17 mouse cellular contexts compared by ENCODE assay signal in genomic region chr9:63926377-63926776, GRCm38 (mm10).
DNase-seq lines count a peak whose midpoint lies in the region; ATAC-seq and TF ChIP-seq lines count a peak whose summit lies in the region.
"Had no signal": no experiment of that assay in that cellular context is flagged by ENCODE, and none has a peak within 500 bp of the region (broad histone marks: within the 10 kb centered on the region; RNA-seq: fewer than 3 reads in every experiment).

No protein-coding gene starts in this region.

- H3K4me3 ChIP-seq in heart, embryonic 11.5 days (ENCODE audit: low read depth, low read length) = no peak overlapping the region
- H3K4me3 ChIP-seq in lung, embryonic 15.5 days = no peak overlapping the region
- no peak overlapping the region for H3K4me3 ChIP-seq in lung, adult 2 months (replicated peaks; ENCODE audit: extremely low read depth, low read depth, low read length)
- H3K4me3 ChIP-seq in heart, embryonic 15.5 days = no peak overlapping the region
- H3K4me3 ChIP-seq: erythroblast, embryonic 14.5 days; hindbrain, embryonic 13.5 days; limb, embryonic 12.5 days; midbrain, embryonic 12.5 days had no signal

- no peak for ATAC-seq in heart, embryonic 11.5 days (replicated peaks; ENCODE audit: insufficient number of reproducible peaks, low FRiP score, low TSS enrichment)
- ATAC-seq in lung, embryonic 15.5 days (ENCODE audit: borderline replicate concordance, extremely low read depth, low FRiP score, low TSS enrichment) = no peak
- no peak for ATAC-seq in heart, embryonic 15.5 days (replicated peaks; ENCODE audit: insufficient number of reproducible peaks, insufficient read depth, low FRiP score, low read depth)
- ATAC-seq in granulocyte monocyte progenitor cell, adult 5-6 weeks (replicated peaks; ENCODE audit: poor library complexity, severe bottlenecking) = no peak
- ATAC-seq in frontal cortex, adult (ENCODE audit: low TSS enrichment) = no peak
- ATAC-seq: liver, postnatal 0 days had no signal

- H3K4me2 ChIP-seq in heart, embryonic 11.5 days = no peak overlapping the region
- H3K4me2 ChIP-seq in lung, embryonic 15.5 days = no peak overlapping the region
- no peak overlapping the region for H3K4me2 ChIP-seq in heart, embryonic 15.5 days
- H3K4me2 ChIP-seq: hindbrain, embryonic 13.5 days; midbrain, embryonic 12.5 days had no signal

- no peaks in the 10 kb centered on the region for H3K9me3 ChIP-seq in heart, embryonic 11.5 days (replicated peaks; ENCODE audit: control insufficient read depth, low read length)
- H3K9me3 ChIP-seq in lung, embryonic 15.5 days = no peaks in the 10 kb centered on the region
- H3K9me3 ChIP-seq in heart, embryonic 15.5 days (replicated peaks) = no peaks in the 10 kb centered on the region
- H3K9me3 ChIP-seq: G1E; hindbrain, embryonic 13.5 days; limb, embryonic 12.5 days; midbrain, embryonic 12.5 days had no signal

- no peak for TF ChIP-seq CTCF in lung, adult 2 months (IDR thresholded peaks at IDR 0.05; ENCODE audit: insufficient read depth, low read length)

- peak overlapping the region; percentile 95 for H3K27ac ChIP-seq in heart, embryonic 11.5 days (ENCODE audit: low read depth, low read length)
- peak overlapping the region; percentile 3; the same call in 1 of the 2 replicates for H3K27ac ChIP-seq in lung, embryonic 15.5 days
- peak overlapping the region; percentile 88 for H3K27ac ChIP-seq in heart, embryonic 15.5 days
- H3K27ac ChIP-seq: hindbrain, embryonic 13.5 days; midbrain, embryonic 12.5 days had no signal

- no peaks in the 10 kb centered on the region for H3K36me3 ChIP-seq in heart, embryonic 11.5 days (ENCODE audit: control insufficient read depth, insufficient read depth, low read length)
- H3K36me3 ChIP-seq in lung, embryonic 15.5 days = no peaks in the 10 kb centered on the region
- no peaks in the 10 kb centered on the region for H3K36me3 ChIP-seq in heart, embryonic 15.5 days
- H3K36me3 ChIP-seq: G1E; hindbrain, embryonic 13.5 days; limb, embryonic 12.5 days; midbrain, embryonic 12.5 days had no signal

- H3K4me1 ChIP-seq in heart, embryonic 11.5 days (ENCODE audit: control insufficient read depth, insufficient read depth, low read length) = peaks cover 58% of the 10 kb centered on the region
- peaks cover 50% of the 10 kb centered on the region for H3K4me1 ChIP-seq in lung, embryonic 15.5 days
- H3K4me1 ChIP-seq in lung, adult 2 months (ENCODE audit: control insufficient read depth, insufficient read depth, low read length) = peaks cover 11% of the 10 kb centered on the region
- H3K4me1 ChIP-seq in heart, embryonic 15.5 days (replicated peaks) = peaks cover 62% of the 10 kb centered on the region

- no peaks in the 10 kb centered on the region for H3K27me3 ChIP-seq in heart, embryonic 11.5 days (ENCODE audit: control insufficient read depth, insufficient read depth, low read length)
- no peaks in the 10 kb centered on the region; the same call in 1 of the 2 replicates for H3K27me3 ChIP-seq in lung, embryonic 15.5 days
- no peaks in the 10 kb centered on the region for H3K27me3 ChIP-seq in heart, embryonic 15.5 days

- no peak for TF ChIP-seq POLR2A in lung, adult 2 months (IDR thresholded peaks at IDR 0.05; ENCODE audit: borderline replicate concordance, extremely low read depth, low read depth, low read length)

- WGBS in heart, embryonic 11.5 days (ENCODE audit: insufficient replicate concordance) = 78% methylated on average over 7 of the region's 7 CpGs
- 61% methylated on average over 7 of the region's 7 CpGs for WGBS in lung, embryonic 15.5 days
- WGBS in lung, adult 2 months = 79% methylated on average over 7 of the region's 7 CpGs
- WGBS in heart, embryonic 15.5 days = 69% methylated on average over 7 of the region's 7 CpGs

- no peak for DNase-seq in heart, adult 8-10 months (ENCODE audit: low spot score)
- DNase-seq in lung, adult 2 months = no peak
- peak; percentile 47 to 79 for DNase-seq in lung, postnatal 4 days
- DNase-seq: cerebellum, adult 9-10 months; embryo, embryonic 11 days; liver, postnatal 0 days; thymus, postnatal 14 days had no signal

- no peak overlapping the region for H3K9ac ChIP-seq in heart, embryonic 11.5 days (ENCODE audit: low read depth, low read length)
- no peak overlapping the region for H3K9ac ChIP-seq in lung, embryonic 15.5 days
- no peak overlapping the region for H3K9ac ChIP-seq in heart, embryonic 15.5 days
- H3K9ac ChIP-seq: hindbrain, embryonic 13.5 days; limb, embryonic 12.5 days; liver, postnatal 0 days; midbrain, embryonic 12.5 days had no signal

Comparison
In these comparisons a context has a peak if more than half of its experiments do, and no peak if none do; other contexts are left out.
1. DNase-seq: peak in lung, postnatal 4 days (2 of 2); none in heart, adult 8-10 months (single experiment) and lung, adult 2 months (single experiment).
2. H3K27ac ChIP-seq: peak in every context shown above with its lines; median percentile 95 in heart, embryonic 11.5 days; 88 in heart, embryonic 15.5 days; 3 in lung, embryonic 15.5 days.